Mouse (Mus musculus): ENCODE measurements around the gene Sec14l1. TPM values are rescaled to one million over a fixed set of nuclear protein-coding genes. Genes with fewer than 3 reads are reported as not detected.

Sec14l1 gene
- polyA plus RNA-seq, 1 experiment from 2014 or later = 41.1 TPM

- no peaks in the 10 kb centered on the region for H3K9me3 ChIP-seq (ENCODE audit: control insufficient read depth, low read depth, low read length)
- peak; percentile 26; the same call in 1 of the 2 replicates for ATAC-seq (ENCODE audit: insufficient number of reproducible peaks, insufficient read depth, low FRiP score, low read depth)
- 26% methylated on average over 5 of the region's 5 CpGs for WGBS
- no peak overlapping the region for H3K4me3 ChIP-seq (ENCODE audit: low read depth, low read length)
- H3K4me2 ChIP-seq (replicated peaks; ENCODE audit: low read depth, low read length) = 0 out of 2 replicates have a peak overlapping the region, but pooled peaks have one; percentile 10
- H3K36me3 ChIP-seq (ENCODE audit: control insufficient read depth, insufficient read depth, low read length) = no peaks in the 10 kb centered on the region
- no peak overlapping the region for H3K9ac ChIP-seq (replicated peaks; ENCODE audit: low read depth, low read length)
- no peaks in the 10 kb centered on the region for H3K27me3 ChIP-seq (ENCODE audit: control insufficient read depth, insufficient read depth, low read length)
- peaks cover 54% of the 10 kb centered on the region for H3K4me1 ChIP-seq (ENCODE audit: control insufficient read depth, insufficient read depth, low read length)
- peak overlapping the region; percentile 83 for H3K27ac ChIP-seq (ENCODE audit: low read length)
Observed at GRCm38 (mm10) chr11:117130888-117131287, 15.9 kb downstream of the Sec14l1 start.

GRCm38 (mm10) chr11:117131450-117131849 is 16.5 kb downstream of the Sec14l1 start:
- H3K4me1 ChIP-seq (ENCODE audit: control insufficient read depth, insufficient read depth, low read length) = peaks cover 57% of the 10 kb centered on the region
- H3K9ac ChIP-seq (replicated peaks; ENCODE audit: low read depth, low read length) = no peak overlapping the region
- peak overlapping the region; percentile 83; the same call in 1 of the 2 replicates for H3K27ac ChIP-seq (ENCODE audit: low read length)
- H3K4me3 ChIP-seq (ENCODE audit: low read depth, low read length) = no peak overlapping the region
- no peaks in the 10 kb centered on the region for H3K27me3 ChIP-seq (ENCODE audit: control insufficient read depth, insufficient read depth, low read length)
- H3K9me3 ChIP-seq (ENCODE audit: control insufficient read depth, low read depth, low read length) = no peaks in the 10 kb centered on the region
- no peak overlapping the region for H3K4me2 ChIP-seq (replicated peaks; ENCODE audit: low read depth, low read length)
- no peaks in the 10 kb centered on the region for H3K36me3 ChIP-seq (ENCODE audit: control insufficient read depth, insufficient read depth, low read length)
- no peak for ATAC-seq (ENCODE audit: insufficient number of reproducible peaks, insufficient read depth, low FRiP score, low read depth)
- 95% methylated on average over 10 of the region's 10 CpGs for WGBS

- no peak overlapping the region for H3K9ac ChIP-seq (replicated peaks; ENCODE audit: low read depth, low read length)
- H3K27me3 ChIP-seq (ENCODE audit: control insufficient read depth, insufficient read depth, low read length) = no peaks in the 10 kb centered on the region
- no peak for ATAC-seq (ENCODE audit: insufficient number of reproducible peaks, insufficient read depth, low FRiP score, low read depth)
- no peak overlapping the region for H3K4me2 ChIP-seq (replicated peaks; ENCODE audit: low read depth, low read length)
- H3K4me3 ChIP-seq (ENCODE audit: low read depth, low read length) = no peak overlapping the region
- H3K4me1 ChIP-seq (ENCODE audit: control insufficient read depth, insufficient read depth, low read length) = peaks cover 34% of the 10 kb centered on the region
- H3K36me3 ChIP-seq (ENCODE audit: control insufficient read depth, insufficient read depth, low read length) = no peaks in the 10 kb centered on the region
- no peaks in the 10 kb centered on the region for H3K9me3 ChIP-seq (ENCODE audit: control insufficient read depth, low read depth, low read length)
- WGBS = 66% methylated on average over 23 of the region's 23 CpGs
- H3K27ac ChIP-seq (ENCODE audit: low read length) = peak overlapping the region; percentile 78
Observed at GRCm38 (mm10) chr11:117134776-117135387, 19.9 kb downstream of the Sec14l1 start.

- Histone ChIP-seq H3K27me3 (ENCODE audit: control insufficient read depth, insufficient read depth, low read length) (no peaks in the 10 kb centered on the region), H3K4me3 (ENCODE audit: low read depth, low read length) (no peak overlapping the region), H3K27ac (ENCODE audit: low read length) (peak overlapping the region; percentile 78), H3K4me1 (ENCODE audit: control insufficient read depth, insufficient read depth, low read length) (peaks cover 26% of the 10 kb centered on the region), H3K36me3 (ENCODE audit: control insufficient read depth, insufficient read depth, low read length) (no peaks in the 10 kb centered on the region), H3K4me2 (replicated peaks; ENCODE audit: low read depth, low read length) (no peak overlapping the region), H3K9me3 (ENCODE audit: control insufficient read depth, low read depth, low read length) (no peaks in the 10 kb centered on the region), H3K9ac (replicated peaks; ENCODE audit: low read depth, low read length) (no peak overlapping the region)
- no peak for ATAC-seq (ENCODE audit: insufficient number of reproducible peaks, insufficient read depth, low FRiP score, low read depth)
- WGBS = 43% methylated on average over 17 of the region's 17 CpGs
Observed at GRCm38 (mm10) chr11:117135457-117136290, 20.7 kb downstream of the Sec14l1 start.

DNA sequence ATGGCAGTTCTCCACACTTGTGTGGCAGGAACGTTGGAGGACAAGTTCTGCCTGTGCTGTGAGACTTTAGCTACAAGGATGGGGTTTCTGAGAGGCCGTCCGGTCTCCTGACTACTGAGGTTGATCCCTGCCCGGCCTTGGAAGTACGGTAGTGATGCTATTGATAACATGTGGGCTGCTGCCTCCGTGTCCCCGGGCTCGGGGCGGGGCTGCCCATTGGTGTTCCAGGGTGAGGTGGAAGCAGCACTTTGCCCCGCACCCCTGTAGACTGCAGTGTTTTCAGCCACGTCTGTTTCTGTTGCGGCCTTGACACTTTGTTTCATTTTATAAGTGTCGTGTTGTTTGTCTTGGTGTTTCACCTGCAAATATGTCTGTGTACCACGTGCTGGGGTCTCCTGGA is 21.9 kb downstream of the Sec14l1 start:
- H3K27ac ChIP-seq (ENCODE audit: low read length) = no peak overlapping the region
- no peak overlapping the region for H3K4me3 ChIP-seq (ENCODE audit: low read depth, low read length)
- WGBS = 72% methylated on average over 14 of the region's 14 CpGs
- no peak overlapping the region for H3K4me2 ChIP-seq (replicated peaks; ENCODE audit: low read depth, low read length)
- no peaks in the 10 kb centered on the region for H3K9me3 ChIP-seq (ENCODE audit: control insufficient read depth, low read depth, low read length)
- H3K36me3 ChIP-seq (ENCODE audit: control insufficient read depth, insufficient read depth, low read length) = no peaks in the 10 kb centered on the region
- H3K4me1 ChIP-seq (ENCODE audit: control insufficient read depth, insufficient read depth, low read length) = peaks cover 21% of the 10 kb centered on the region
- no peaks in the 10 kb centered on the region for H3K27me3 ChIP-seq (ENCODE audit: control insufficient read depth, insufficient read depth, low read length)
- no peak overlapping the region for H3K9ac ChIP-seq (replicated peaks; ENCODE audit: low read depth, low read length)
- no peak for ATAC-seq (ENCODE audit: insufficient number of reproducible peaks, insufficient read depth, low FRiP score, low read depth)

DNA sequence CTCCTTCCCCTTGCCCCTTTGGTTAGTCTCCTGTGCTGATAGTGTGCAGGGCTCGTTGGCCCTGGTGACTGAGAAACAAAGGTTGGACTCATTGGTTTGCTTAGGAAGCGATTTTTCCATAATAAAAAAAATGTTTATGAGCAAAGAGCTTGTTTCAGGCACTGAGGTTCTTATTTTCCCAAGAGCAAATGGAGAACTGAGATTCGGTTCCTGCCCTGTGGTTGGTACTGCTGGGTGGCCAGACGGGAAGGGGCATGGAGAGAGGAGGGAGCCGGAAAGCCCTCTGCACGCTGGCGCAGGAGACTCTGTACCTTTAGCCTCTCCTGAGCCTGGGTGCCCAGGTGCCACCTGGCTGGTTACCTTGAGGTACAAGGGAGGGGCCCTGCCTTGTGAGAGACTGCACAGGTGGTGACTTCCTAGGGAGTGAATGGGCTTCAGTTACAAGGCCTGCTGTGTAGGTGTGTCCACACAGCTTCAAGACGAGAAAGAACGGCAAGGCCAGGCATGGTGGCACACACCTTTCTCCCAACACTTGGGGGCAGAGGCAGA is 23.3 kb downstream of the Sec14l1 start:
- Histone ChIP-seq H3K4me2 (replicated peaks; ENCODE audit: low read depth, low read length) (no peak overlapping the region), H3K4me1 (ENCODE audit: control insufficient read depth, insufficient read depth, low read length) (peaks cover 21% of the 10 kb centered on the region), H3K9ac (replicated peaks; ENCODE audit: low read depth, low read length) (no peak overlapping the region), H3K36me3 (ENCODE audit: control insufficient read depth, insufficient read depth, low read length) (peaks cover 6% of the 10 kb centered on the region; the same call in 1 of the 2 replicates), H3K27ac (ENCODE audit: low read length) (no peak overlapping the region), H3K9me3 (ENCODE audit: control insufficient read depth, low read depth, low read length) (no peaks in the 10 kb centered on the region), H3K27me3 (ENCODE audit: control insufficient read depth, insufficient read depth, low read length) (no peaks in the 10 kb centered on the region), H3K4me3 (ENCODE audit: low read depth, low read length) (no peak overlapping the region)
- ATAC-seq (ENCODE audit: insufficient number of reproducible peaks, insufficient read depth, low FRiP score, low read depth) = no peak
- WGBS = 89% methylated on average over 9 of the region's 9 CpGs

GRCm38 (mm10) chr11:117138795-117139463 is 24.0 kb downstream of the Sec14l1 start:
- Histone ChIP-seq H3K4me2 (replicated peaks; ENCODE audit: low read depth, low read length) (no peak overlapping the region), H3K36me3 (ENCODE audit: control insufficient read depth, insufficient read depth, low read length) (peaks cover 11% of the 10 kb centered on the region), H3K27ac (ENCODE audit: low read length) (no peak overlapping the region), H3K27me3 (ENCODE audit: control insufficient read depth, insufficient read depth, low read length) (no peaks in the 10 kb centered on the region), H3K4me1 (ENCODE audit: control insufficient read depth, insufficient read depth, low read length) (peaks cover 21% of the 10 kb centered on the region), H3K9ac (replicated peaks; ENCODE audit: low read depth, low read length) (no peak overlapping the region), H3K4me3 (ENCODE audit: low read depth, low read length) (no peak overlapping the region), H3K9me3 (ENCODE audit: control insufficient read depth, low read depth, low read length) (no peaks in the 10 kb centered on the region)
- WGBS = 87% methylated on average over 12 of the region's 12 CpGs
- no peak for ATAC-seq (ENCODE audit: insufficient number of reproducible peaks, insufficient read depth, low FRiP score, low read depth)

GRCm38 (mm10) chr11:117141376-117142001 is 26.5 kb downstream of the Sec14l1 start:
- Histone ChIP-seq H3K27ac (ENCODE audit: low read length) (no peak overlapping the region), H3K4me3 (ENCODE audit: low read depth, low read length) (no peak overlapping the region), H3K36me3 (ENCODE audit: control insufficient read depth, insufficient read depth, low read length) (peaks cover 36% of the 10 kb centered on the region), H3K4me1 (ENCODE audit: control insufficient read depth, insufficient read depth, low read length) (peaks cover 5% of the 10 kb centered on the region; the same call in 1 of the 2 replicates), H3K9ac (replicated peaks; ENCODE audit: low read depth, low read length) (no peak overlapping the region), H3K9me3 (ENCODE audit: control insufficient read depth, low read depth, low read length) (no peaks in the 10 kb centered on the region), H3K27me3 (ENCODE audit: control insufficient read depth, insufficient read depth, low read length) (no peaks in the 10 kb centered on the region), H3K4me2 (replicated peaks; ENCODE audit: low read depth, low read length) (no peak overlapping the region)
- WGBS = 88% methylated on average over 18 of the region's 18 CpGs
- no peak for ATAC-seq (ENCODE audit: insufficient number of reproducible peaks, insufficient read depth, low FRiP score, low read depth)

Data from stomach, embryonic 14.5 days (tissue).